In genomic region chr17:63076037-63076426, GRCm38 (mm10) we compare ENCODE assay signal across 21 mouse cellular contexts.
DNase-seq lines count a peak whose midpoint lies in the region; ATAC-seq and TF ChIP-seq lines count a peak whose summit lies in the region.
"Had no signal": no experiment of that assay in that cellular context is flagged by ENCODE, and none has a peak within 500 bp of the region (broad histone marks: within the 10 kb centered on the region; RNA-seq: fewer than 3 reads in every experiment).

No protein-coding gene starts in this region.

- TF ChIP-seq CTCF in intestine, postnatal 0 days (IDR thresholded peaks at IDR 0.05; ENCODE audit: low read depth): no peak
- no peak for TF ChIP-seq CTCF in midbrain, postnatal 0 days (IDR thresholded peaks at IDR 0.05)

- no peak overlapping the region for H3K4me2 ChIP-seq in intestine, embryonic 14.5 days (ENCODE audit: low read length)
- H3K4me2 ChIP-seq in intestine, postnatal 0 days (replicated peaks; ENCODE audit: low read depth): no peak overlapping the region
- no peak overlapping the region for H3K4me2 ChIP-seq in midbrain, embryonic 11.5 days
- no peak overlapping the region for H3K4me2 ChIP-seq in midbrain, postnatal 0 days (ENCODE audit: low read depth, low read length, poor library complexity, severe bottlenecking)
- H3K4me2 ChIP-seq in embryonic facial prominence, embryonic 15.5 days (replicated peaks): no peak overlapping the region
- no peak overlapping the region for H3K4me2 ChIP-seq in neural tube, embryonic 14.5 days (ENCODE audit: low read depth, low read length)
- H3K4me2 ChIP-seq: liver, embryonic 12.5 days had no signal

- H3K27ac ChIP-seq in intestine, embryonic 14.5 days (ENCODE audit: low read depth): no peak overlapping the region
- H3K27ac ChIP-seq in intestine, postnatal 0 days (ENCODE audit: low read depth, low read length): no peak overlapping the region
- H3K27ac ChIP-seq in midbrain, embryonic 11.5 days (ENCODE audit: low read depth, low read length): no peak overlapping the region
- H3K27ac ChIP-seq in midbrain, postnatal 0 days (ENCODE audit: low read depth, low read length): no peak overlapping the region
- peak overlapping the region; percentile 51; the same call in 1 of the 2 replicates for H3K27ac ChIP-seq in embryonic facial prominence, embryonic 15.5 days (replicated peaks)
- H3K27ac ChIP-seq in neural tube, embryonic 14.5 days (ENCODE audit: low read depth, low read length): no peak overlapping the region
- H3K27ac ChIP-seq: gastrocnemius, adult 2 months; heart, embryonic 10.5 days; hindbrain, embryonic 10.5 days; hindbrain, postnatal 0 days; liver, embryonic 12.5 days had no signal

- WGBS in intestine, embryonic 14.5 days: 50% methylated on average over 8 of the region's 8 CpGs
- WGBS in intestine, postnatal 0 days: 73% methylated on average over 8 of the region's 8 CpGs
- 42% methylated on average over 8 of the region's 8 CpGs for WGBS in midbrain, embryonic 11.5 days
- WGBS in midbrain, postnatal 0 days: 29% methylated on average over 8 of the region's 8 CpGs
- WGBS in embryonic facial prominence, embryonic 15.5 days: 38% methylated on average over 8 of the region's 8 CpGs
- 27% methylated on average over 8 of the region's 8 CpGs for WGBS in neural tube, embryonic 14.5 days

- no peaks in the 10 kb centered on the region for H3K36me3 ChIP-seq in intestine, embryonic 14.5 days (ENCODE audit: control insufficient read depth, insufficient read depth, low read length)
- no peaks in the 10 kb centered on the region for H3K36me3 ChIP-seq in intestine, postnatal 0 days (ENCODE audit: control insufficient read depth, insufficient read depth)
- H3K36me3 ChIP-seq in midbrain, embryonic 11.5 days (ENCODE audit: control insufficient read depth, insufficient read depth, low read length): no peaks in the 10 kb centered on the region
- no peaks in the 10 kb centered on the region for H3K36me3 ChIP-seq in midbrain, postnatal 0 days (ENCODE audit: insufficient read depth, low read length)
- H3K36me3 ChIP-seq in embryonic facial prominence, embryonic 15.5 days: no peaks in the 10 kb centered on the region
- H3K36me3 ChIP-seq in neural tube, embryonic 14.5 days (ENCODE audit: control insufficient read depth, insufficient read depth, low read length): no peaks in the 10 kb centered on the region
- H3K36me3 ChIP-seq: heart, embryonic 10.5 days; hindbrain, embryonic 10.5 days; liver, embryonic 12.5 days had no signal

- H3K27me3 ChIP-seq in intestine, embryonic 14.5 days (replicated peaks; ENCODE audit: control insufficient read depth, insufficient read depth, low read length): no peaks in the 10 kb centered on the region
- H3K27me3 ChIP-seq in intestine, postnatal 0 days (replicated peaks; ENCODE audit: control insufficient read depth, insufficient read depth, low read length): no peaks in the 10 kb centered on the region
- no peaks in the 10 kb centered on the region; the same call in 1 of the 2 replicates for H3K27me3 ChIP-seq in midbrain, embryonic 11.5 days (ENCODE audit: control insufficient read depth, insufficient read depth, low read length)
- H3K27me3 ChIP-seq in midbrain, postnatal 0 days (ENCODE audit: insufficient read depth, low read length): no peaks in the 10 kb centered on the region
- no peaks in the 10 kb centered on the region for H3K27me3 ChIP-seq in embryonic facial prominence, embryonic 15.5 days
- no peaks in the 10 kb centered on the region for H3K27me3 ChIP-seq in neural tube, embryonic 14.5 days (ENCODE audit: control insufficient read depth, insufficient read depth, low read length)
- H3K27me3 ChIP-seq: liver, embryonic 12.5 days had no signal

- H3K9me3 ChIP-seq in intestine, embryonic 14.5 days (ENCODE audit: control insufficient read depth, low read length): no peaks in the 10 kb centered on the region
- H3K9me3 ChIP-seq in intestine, postnatal 0 days (ENCODE audit: control insufficient read depth): no peaks in the 10 kb centered on the region
- no peaks in the 10 kb centered on the region for H3K9me3 ChIP-seq in midbrain, embryonic 11.5 days (ENCODE audit: control insufficient read depth, low read length)
- no peaks in the 10 kb centered on the region for H3K9me3 ChIP-seq in midbrain, postnatal 0 days (ENCODE audit: low read length)
- H3K9me3 ChIP-seq in embryonic facial prominence, embryonic 15.5 days (replicated peaks): no peaks in the 10 kb centered on the region
- H3K9me3 ChIP-seq in neural tube, embryonic 14.5 days (ENCODE audit: control insufficient read depth, low read length): no peaks in the 10 kb centered on the region
- H3K9me3 ChIP-seq: heart, embryonic 10.5 days; hindbrain, embryonic 10.5 days; liver, embryonic 12.5 days had no signal

- no peak overlapping the region for H3K9ac ChIP-seq in intestine, embryonic 14.5 days (ENCODE audit: low read length)
- no peak overlapping the region for H3K9ac ChIP-seq in intestine, postnatal 0 days (ENCODE audit: low read depth, low read length)
- no peak overlapping the region for H3K9ac ChIP-seq in midbrain, embryonic 11.5 days (ENCODE audit: low read length)
- H3K9ac ChIP-seq in midbrain, postnatal 0 days (replicated peaks; ENCODE audit: low read length, poor library complexity, severe bottlenecking): no peak overlapping the region
- H3K9ac ChIP-seq in embryonic facial prominence, embryonic 15.5 days: no peak overlapping the region
- H3K9ac ChIP-seq in neural tube, embryonic 14.5 days (replicated peaks; ENCODE audit: low read depth, low read length): no peak overlapping the region
- H3K9ac ChIP-seq: liver, embryonic 12.5 days had no signal

- no peak for ATAC-seq in intestine, embryonic 14.5 days (replicated peaks; ENCODE audit: low FRiP score, low TSS enrichment, low read depth)
- no peak for ATAC-seq in intestine, postnatal 0 days
- 0 out of 2 replicates have a peak, but pooled peaks have one; percentile 2 for ATAC-seq in midbrain, embryonic 11.5 days (ENCODE audit: low FRiP score)
- ATAC-seq in midbrain, postnatal 0 days (ENCODE audit: low FRiP score): no peak
- no peak for ATAC-seq in embryonic facial prominence, embryonic 15.5 days (ENCODE audit: insufficient number of reproducible peaks, low FRiP score, low TSS enrichment, low read depth)
- ATAC-seq in neural tube, embryonic 14.5 days (ENCODE audit: low read depth): peak; percentile 38
- ATAC-seq: hindbrain, postnatal 0 days; liver, embryonic 12.5 days had no signal

- H3K4me1 ChIP-seq in intestine, embryonic 14.5 days (replicated peaks; ENCODE audit: control insufficient read depth, insufficient read depth, low read length): peaks cover 13% of the 10 kb centered on the region; the same call in 1 of the 2 replicates
- H3K4me1 ChIP-seq in intestine, postnatal 0 days (replicated peaks; ENCODE audit: control insufficient read depth, insufficient read depth, low read length): no peaks in the 10 kb centered on the region
- H3K4me1 ChIP-seq in midbrain, embryonic 11.5 days (ENCODE audit: control insufficient read depth, insufficient read depth, low read length): peaks cover 32% of the 10 kb centered on the region
- peaks cover 3% of the 10 kb centered on the region; the same call in 1 of the 2 replicates for H3K4me1 ChIP-seq in midbrain, postnatal 0 days (ENCODE audit: insufficient read depth, low read length)
- peaks cover 6% of the 10 kb centered on the region for H3K4me1 ChIP-seq in embryonic facial prominence, embryonic 15.5 days
- peaks cover 13% of the 10 kb centered on the region for H3K4me1 ChIP-seq in neural tube, embryonic 14.5 days (ENCODE audit: control insufficient read depth, insufficient read depth, low read length)
- H3K4me1 ChIP-seq: liver, embryonic 12.5 days had no signal

- no peak overlapping the region for H3K4me3 ChIP-seq in intestine, embryonic 14.5 days (ENCODE audit: low read depth, low read length)
- H3K4me3 ChIP-seq in intestine, postnatal 0 days (ENCODE audit: low read depth, low read length): no peak overlapping the region
- H3K4me3 ChIP-seq in midbrain, embryonic 11.5 days (ENCODE audit: low read depth, low read length): no peak overlapping the region
- no peak overlapping the region for H3K4me3 ChIP-seq in midbrain, postnatal 0 days (ENCODE audit: low read depth, low read length)
- no peak overlapping the region for H3K4me3 ChIP-seq in embryonic facial prominence, embryonic 15.5 days (replicated peaks)
- H3K4me3 ChIP-seq in neural tube, embryonic 14.5 days (ENCODE audit: low read depth, low read length): no peak overlapping the region
- H3K4me3 ChIP-seq: gastrocnemius, adult 2 months; heart, embryonic 10.5 days; hindbrain, embryonic 10.5 days; liver, embryonic 12.5 days; myocyte had no signal

- peak; percentile 33 for DNase-seq in intestine, embryonic 14.5 days (ENCODE audit: low spot score)
- DNase-seq in midbrain, embryonic 11.5 days (ENCODE audit: low spot score, missing footprints): no peak
- DNase-seq in midbrain, postnatal 0 days (ENCODE audit: low spot score): no peak
- no peak for DNase-seq in adrenal gland, adult 2 months
- no peak for DNase-seq in right cerebral cortex, postnatal 25 days
- DNase-seq: cerebellum, adult 9-10 months; gastrocnemius, adult 2 months; kidney, adult 18-20 months; kidney, postnatal 10 days; lung, adult 2 months; lung, postnatal 36 days; right cerebral cortex, adult 18-20 months; thymus, postnatal 36 days had no signal

Comparison
In these comparisons a context has a peak if more than half of its experiments do, and no peak if none do; other contexts are left out.
1. ATAC-seq: peak in midbrain, embryonic 11.5 days (single experiment) and neural tube, embryonic 14.5 days (single experiment); none in intestine, embryonic 14.5 days (single experiment), intestine, postnatal 0 days (single experiment), midbrain, postnatal 0 days (single experiment) and embryonic facial prominence, embryonic 15.5 days (single experiment).